Mouse (Mus musculus) CH12.LX (cell line): ENCODE results near the gene 2310007B03Rik.

Source experiments
- ETS1 ChIP-seq: conservative IDR thresholded peaks from 2 replicates; pipeline ENCODE4 v1.6.1; 2012; ENCODE audit warnings: low read depth, mild to moderate bottlenecking, inconsistent platforms, low read length, improper control_type of control experiment, moderate library complexity
- JUN ChIP-seq: IDR thresholded peaks from 2 replicates; pipeline ENCODE4 v1.6.1; 2011; ENCODE audit warnings: low read depth, mild to moderate bottlenecking, low read length, improper control_type of control experiment, moderate library complexity; ENCODE audit not compliant: insufficient read depth
- MAZ ChIP-seq: IDR thresholded peaks from 2 replicates; pipeline ENCODE4 v1.6.1; 2012; ENCODE audit warnings: low read depth, mild to moderate bottlenecking, inconsistent platforms, low read length, improper control_type of control experiment, moderate library complexity
- POLR2A ChIP-seq: IDR thresholded peaks from 2 replicates; pipeline ENCODE4 v1.6.1; 2011; ENCODE audit warnings: low read depth, mild to moderate bottlenecking, improper control_type of control experiment, low read length

GRCm38 (mm10) chr1:93142871-93143270, 17.9 kb downstream of the 2310007B03Rik start:
- no peak for TF ChIP-seq ETS1
- no peak for TF ChIP-seq MAZ
- TF ChIP-seq JUN: no peak
- no peak for TF ChIP-seq POLR2A
